Mouse (Mus musculus) common myeloid progenitor, adult 5-6 weeks (primary cell): ENCODE measurements around the gene Slc25a30. TPM values are rescaled to one million over a fixed set of nuclear protein-coding genes. Genes with fewer than 3 reads are reported as not detected.
"Not testable (repeated sequence)": the region's sequence is repeated elsewhere in the genome, so short reads cannot be mapped to it uniquely, and the experiment has no call there.

Experiments used
- ATAC-seq: replicated peaks from 2 replicates; pipeline ENCODE4 v1.8.0; 2016; ENCODE audit warnings: low read depth, mild to moderate bottlenecking, moderate TSS enrichment, inconsistent platforms; ENCODE audit not compliant: poor library complexity, severe bottlenecking
- total RNA-seq: library from RNA; stranded (forward); fragments of 200-1000, 187-1606 nt; gene quantifications from 2 replicates; pipeline ENCODE4 v1.2.3, GENCODE M21; 2017

Slc25a30 gene
- total RNA-seq, result 20.3 and 29.7 TPM in 2 replicates

GRCm38 (mm10) chr14:75786868-75787793, at the start of gene Slc25a30:
TSS of gene Slc25a30 (minus strand) at chr14:75787037.
- peak; percentile 96 for ATAC-seq

GRCm38 (mm10) chr14:75836579-75836978, 49.7 kb upstream of the Slc25a30 start:
- ATAC-seq, result no peak

- peak; percentile 39 for ATAC-seq
These were observed 48.0 kb upstream of the Slc25a30 start for GRCm38 (mm10) chr14:75834739-75835381.

- peak; percentile 61 for ATAC-seq
These were observed 47.5 kb upstream of the Slc25a30 start for GRCm38 (mm10) chr14:75834251-75834738.

GRCm38 (mm10) chr14:75833546-75834250, 46.9 kb upstream of the Slc25a30 start:
- ATAC-seq, result no peak

GRCm38 (mm10) chr14:75832982-75833381, 46.1 kb upstream of the Slc25a30 start:
- no peak for ATAC-seq

GRCm38 (mm10) chr14:75832031-75832430, 45.2 kb upstream of the Slc25a30 start:
- ATAC-seq, result no peak

GRCm38 (mm10) chr14:75829817-75830216, 43.0 kb upstream of the Slc25a30 start:
- ATAC-seq, result not testable (repeated sequence)

- ATAC-seq, result peak; percentile 60
These were observed 42.3 kb upstream of the Slc25a30 start for GRCm38 (mm10) chr14:75828866-75829806.

GRCm38 (mm10) chr14:75828221-75828620, 41.4 kb upstream of the Slc25a30 start:
- ATAC-seq, result peak; percentile 6; the same call in 1 of the 2 replicates

GRCm38 (mm10) chr14:75826851-75827410, 40.1 kb upstream of the Slc25a30 start:
- ATAC-seq, result no peak

GRCm38 (mm10) chr14:75820007-75820406, 33.2 kb upstream of the Slc25a30 start:
- no peak for ATAC-seq

- ATAC-seq, result no peak
These were observed 32.5 kb upstream of the Slc25a30 start for GRCm38 (mm10) chr14:75819341-75819740.

- 0 out of 2 replicates have a peak, but pooled peaks have one; percentile 29 for ATAC-seq
These were observed 31.7 kb upstream of the Slc25a30 start for GRCm38 (mm10) chr14:75818528-75818927.

GRCm38 (mm10) chr14:75809931-75810330, 23.1 kb upstream of the Slc25a30 start:
- no peak for ATAC-seq

- ATAC-seq, result peak; percentile 56; the same call in 1 of the 2 replicates
These were observed 21.0 kb upstream of the Slc25a30 start for GRCm38 (mm10) chr14:75807800-75808199.

- ATAC-seq, result no peak
These were observed 11.0 kb upstream of the Slc25a30 start for GRCm38 (mm10) chr14:75797769-75798386.

GRCm38 (mm10) chr14:75795918-75796317, 9.1 kb upstream of the Slc25a30 start:
- ATAC-seq, result no peak
